ENCODE assay signal across 9 mouse cellular contexts in the genomic region with DNA sequence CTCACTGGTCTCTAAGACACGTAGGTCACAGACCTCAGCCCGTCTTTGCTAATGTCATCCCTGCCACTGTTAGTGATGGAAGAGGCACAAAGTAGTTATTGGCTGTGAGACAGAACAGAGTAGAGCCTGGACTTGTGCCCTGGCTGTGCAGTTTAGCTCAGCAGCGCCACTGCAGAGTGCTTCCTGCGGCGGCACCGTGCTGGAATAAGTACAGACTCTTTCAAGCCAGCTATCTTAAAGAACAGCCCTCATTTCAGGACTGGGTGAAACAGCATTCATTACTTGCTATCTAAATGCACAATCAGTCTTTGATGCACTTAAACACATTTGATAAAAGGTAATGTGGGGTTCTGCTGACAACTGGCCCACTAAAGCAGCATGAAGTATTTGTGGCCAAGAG.
A peak's percentile ranks its signal among the peaks of the same experiment; 100 is the strongest.
DNase-seq lines count a peak whose midpoint lies in the region; ATAC-seq and TF ChIP-seq lines count a peak whose summit lies in the region.
"Had no signal": no experiment of that assay in that cellular context is flagged by ENCODE, and none has a peak within 500 bp of the region (broad histone marks: within the 10 kb centered on the region; RNA-seq: fewer than 3 reads in every experiment).

No protein-coding gene starts in this region.

- no peak overlapping the region for H3K4me2 ChIP-seq in lung, postnatal 0 days (replicated peaks; ENCODE audit: low read depth, low read length)
- H3K4me2 ChIP-seq: neural tube, embryonic 13.5 days had no signal

- no peak overlapping the region for H3K27ac ChIP-seq in lung, postnatal 0 days (ENCODE audit: low read length)
- H3K27ac ChIP-seq: neural tube, embryonic 13.5 days had no signal

- no peaks in the 10 kb centered on the region for H3K27me3 ChIP-seq in lung, postnatal 0 days (replicated peaks; ENCODE audit: insufficient read depth, low read length)
- H3K27me3 ChIP-seq: neural tube, embryonic 13.5 days had no signal

- TF ChIP-seq CTCF in lung, postnatal 0 days (IDR thresholded peaks at IDR 0.05): peak; percentile 55

- H3K9ac ChIP-seq in lung, postnatal 0 days (replicated peaks; ENCODE audit: low read depth): no peak overlapping the region
- H3K9ac ChIP-seq: neural tube, embryonic 13.5 days had no signal

- TF ChIP-seq EP300 in lung, postnatal 0 days (IDR thresholded peaks at IDR 0.05): no peak

- DNase-seq in CD4-positive, CD25-positive, alpha-beta regulatory T cell, adult 2 months (ENCODE audit: low read depth, low spot score): peak; percentile 25
- peak; percentile 12 for DNase-seq in lung, postnatal 0 days (ENCODE audit: low spot score)
- no peak for DNase-seq in lung, postnatal 25 days (ENCODE audit: low spot score)
- peak; percentile 58 for DNase-seq in heart, postnatal 4 days
- DNase-seq in right cerebral cortex, postnatal 4 days: peak; percentile 65
- DNase-seq in kidney, adult 8-10 months: no peak
- no peak for DNase-seq in embryo, embryonic 10.5 days (ENCODE audit: low spot score)

- H3K36me3 ChIP-seq in lung, postnatal 0 days (ENCODE audit: insufficient read depth, low read length): no peaks in the 10 kb centered on the region
- H3K36me3 ChIP-seq: neural tube, embryonic 13.5 days had no signal

- no peak for ATAC-seq in CD4-positive, CD25-positive, alpha-beta regulatory T cell, adult 4 months
- ATAC-seq in lung, postnatal 0 days: no peak

- H3K9me3 ChIP-seq in lung, postnatal 0 days (ENCODE audit: low read length): no peaks in the 10 kb centered on the region
- H3K9me3 ChIP-seq: neural tube, embryonic 13.5 days had no signal

- H3K4me1 ChIP-seq in lung, postnatal 0 days (ENCODE audit: insufficient read depth, low read depth, low read length): 0 out of 2 replicates have a peak, but pooled peaks cover 2% of the 10 kb centered on the region
- H3K4me1 ChIP-seq: neural tube, embryonic 13.5 days had no signal

- 58% methylated on average over 6 of the region's 6 CpGs for WGBS in lung, postnatal 0 days

- H3K4me3 ChIP-seq in lung, postnatal 0 days (ENCODE audit: low read depth, low read length): no peak overlapping the region
- H3K4me3 ChIP-seq: neural tube, embryonic 13.5 days had no signal

Comparison
In these comparisons a context has a peak if more than half of its experiments do, and no peak if none do; other contexts are left out.
1. DNase-seq: peak in CD4-positive, CD25-positive, alpha-beta regulatory T cell, adult 2 months (single experiment), lung, postnatal 0 days (single experiment), heart, postnatal 4 days (single experiment) and right cerebral cortex, postnatal 4 days (single experiment); none in lung, postnatal 25 days (single experiment), kidney, adult 8-10 months (0 of 2) and embryo, embryonic 10.5 days (single experiment).